Mouse (Mus musculus): ENCODE measurements around the gene Idua.

Idua gene

DNA sequence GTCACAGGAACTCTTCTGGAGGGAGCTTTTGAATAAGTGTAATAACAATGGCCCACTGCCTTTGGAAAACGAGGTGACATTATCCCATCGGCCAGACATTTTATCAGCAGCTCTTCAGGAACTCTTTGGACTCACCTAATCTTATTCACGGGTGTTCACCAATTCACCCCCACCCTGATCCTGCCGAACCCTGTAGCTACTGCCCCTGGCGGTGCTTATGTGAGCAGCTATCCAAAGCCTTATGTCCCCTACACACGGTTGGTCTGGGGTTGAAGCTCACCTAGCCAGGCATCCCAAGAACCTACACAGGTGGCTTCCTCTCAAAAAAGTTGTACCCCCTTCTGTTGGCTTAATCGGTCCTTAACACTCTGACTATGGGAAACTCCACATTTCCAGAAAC, 59.6 kb downstream of the Idua start:
- DNase-seq (ENCODE audit: low spot score in 2 of 2) = no peak

DNA sequence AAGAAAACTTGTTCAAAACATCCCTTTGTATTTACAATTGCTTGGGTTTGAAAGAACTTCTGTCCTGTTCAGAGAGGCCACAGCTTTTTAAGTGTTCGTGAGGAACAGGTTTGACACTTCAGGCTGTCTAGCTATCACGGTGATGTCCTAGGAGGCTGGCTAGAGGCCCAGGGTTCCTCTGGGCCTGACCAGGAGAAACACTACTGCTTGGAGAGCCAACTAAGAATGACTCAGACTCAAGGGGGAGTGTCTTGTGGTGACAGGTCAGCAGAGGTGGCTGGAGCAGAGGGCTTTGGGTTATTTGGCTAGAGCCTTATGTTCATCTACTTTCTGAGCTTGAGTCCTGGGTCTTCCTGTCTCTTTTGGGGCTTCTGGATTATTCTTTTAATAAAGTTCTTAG, 63.9 kb downstream of the Idua start:
- DNase-seq (ENCODE audit: low spot score in 2 of 2) = no peak

DNA sequence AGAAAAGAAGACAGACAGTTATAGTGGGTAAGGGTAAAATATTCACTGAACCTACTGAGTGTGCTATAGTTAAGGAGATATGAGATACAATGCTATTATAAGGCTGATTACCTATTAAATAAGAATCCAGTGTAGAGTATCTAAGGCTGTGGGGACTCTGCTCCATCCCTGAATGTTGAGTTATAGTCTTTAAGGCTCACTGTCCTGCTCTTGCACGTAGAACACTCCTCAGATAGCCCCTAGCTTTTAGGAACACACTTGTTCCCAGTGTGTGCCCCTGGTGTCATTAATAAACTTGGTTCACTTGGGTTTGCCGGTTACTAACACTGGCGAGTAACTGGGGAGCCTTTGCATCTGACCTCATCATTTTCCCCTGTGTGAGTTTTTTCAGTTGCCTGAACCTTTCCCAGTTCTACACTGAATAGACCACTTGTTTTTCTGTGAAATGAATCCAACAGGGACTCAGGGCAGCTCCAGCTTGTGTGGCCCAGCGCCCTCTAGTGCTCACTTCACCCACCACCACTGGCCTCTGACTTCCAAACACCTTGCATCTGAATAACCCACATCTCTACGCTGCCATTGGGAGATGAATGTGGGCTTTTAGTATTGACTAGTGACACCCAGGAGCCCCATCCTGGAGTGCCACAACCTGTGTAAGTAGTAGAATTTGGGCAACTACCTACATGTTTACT, 66.6 kb downstream of the Idua start:
- DNase-seq (ENCODE audit: low spot score in 2 of 2) = peak; percentile 67 to 86

DNA sequence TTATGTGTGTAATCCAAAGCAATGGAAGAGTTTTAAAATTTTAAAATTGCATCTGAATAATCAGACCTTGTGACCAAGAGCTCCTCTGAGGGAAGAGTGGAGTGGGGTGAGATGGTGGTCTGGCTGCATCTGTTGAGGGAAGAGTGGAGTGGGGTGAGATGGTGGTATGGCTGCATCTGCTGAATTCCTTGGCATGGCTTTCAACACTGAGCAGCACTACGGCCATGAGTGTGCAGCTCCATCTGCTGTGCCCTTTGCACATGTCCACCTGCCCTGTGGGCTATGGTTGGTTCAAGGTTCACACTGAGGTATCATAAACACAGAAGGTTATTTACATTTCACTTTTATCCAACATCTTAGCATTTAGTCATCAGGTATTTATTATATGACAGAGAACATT, 67.3 kb downstream of the Idua start:
- DNase-seq (ENCODE audit: low spot score in 2 of 2) = no peak

All from frontal cortex, postnatal 36 days (tissue).